Mouse (Mus musculus) cerebellum, adult 8-10 months (tissue): Measurements from ENCODE around the gene Cd8a.
A peak's percentile ranks its signal among the peaks of the same experiment; 100 is the strongest.

Experiments
- DNase-seq: peaks from one replicate; pipeline ENCODE4 v3.0.0; 2022

Gene Cd8a

DNA sequence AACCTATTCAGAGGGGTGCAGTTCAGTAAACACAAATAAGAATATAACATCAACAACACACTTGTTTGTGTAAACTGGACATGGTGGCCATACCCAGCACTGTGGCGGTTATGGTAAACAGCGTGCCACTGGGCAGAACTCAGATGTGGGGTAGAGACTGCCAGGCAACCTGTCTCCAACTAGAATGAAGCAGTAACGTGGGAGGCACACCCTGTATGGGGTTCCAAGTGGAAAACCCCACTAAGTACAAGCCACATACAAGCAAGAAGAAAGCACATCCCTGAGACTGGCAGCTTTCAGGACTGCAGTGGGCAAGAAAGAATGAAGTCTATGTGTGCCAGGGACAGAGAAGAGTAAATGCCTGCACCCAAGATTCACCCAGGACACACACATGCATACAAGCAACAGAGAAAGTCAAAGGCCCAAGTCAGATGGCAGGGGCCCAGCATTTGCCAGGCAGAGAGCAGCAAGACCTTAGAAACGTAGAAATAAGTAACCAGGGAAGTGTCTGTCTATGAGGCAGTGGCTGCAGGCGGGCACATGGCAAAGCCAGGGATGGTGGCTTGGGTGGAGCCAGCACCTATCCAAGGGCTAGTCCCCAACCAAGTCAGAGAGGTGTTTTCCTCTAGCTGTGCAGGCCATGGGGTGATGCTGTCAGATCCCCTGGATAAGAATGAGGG is 1.0 kb upstream of the Cd8a start:
- DNase-seq = no peak

DNA sequence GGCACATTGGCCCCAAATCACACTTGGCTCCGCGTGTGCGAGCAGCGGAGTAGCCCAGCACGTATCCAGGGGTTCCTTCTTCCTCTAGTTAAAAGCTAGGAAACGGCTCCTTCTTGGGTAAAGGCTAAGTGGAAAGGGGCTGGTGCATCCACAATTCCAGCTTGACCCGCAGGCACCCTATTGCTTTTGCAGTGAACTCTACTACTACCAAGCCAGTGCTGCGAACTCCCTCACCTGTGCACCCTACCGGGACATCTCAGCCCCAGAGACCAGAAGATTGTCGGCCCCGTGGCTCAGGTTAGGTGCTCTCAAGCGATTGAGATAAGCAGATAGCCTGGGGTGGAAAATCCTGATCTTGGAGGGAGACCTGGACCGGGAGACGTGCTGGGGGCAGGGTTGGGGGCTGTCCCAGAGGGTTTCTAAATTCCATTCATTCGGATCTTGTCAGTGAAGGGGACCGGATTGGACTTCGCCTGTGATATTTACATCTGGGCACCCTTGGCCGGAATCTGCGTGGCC is 1.1 kb downstream of the Cd8a start:
- DNase-seq = no peak

DNA sequence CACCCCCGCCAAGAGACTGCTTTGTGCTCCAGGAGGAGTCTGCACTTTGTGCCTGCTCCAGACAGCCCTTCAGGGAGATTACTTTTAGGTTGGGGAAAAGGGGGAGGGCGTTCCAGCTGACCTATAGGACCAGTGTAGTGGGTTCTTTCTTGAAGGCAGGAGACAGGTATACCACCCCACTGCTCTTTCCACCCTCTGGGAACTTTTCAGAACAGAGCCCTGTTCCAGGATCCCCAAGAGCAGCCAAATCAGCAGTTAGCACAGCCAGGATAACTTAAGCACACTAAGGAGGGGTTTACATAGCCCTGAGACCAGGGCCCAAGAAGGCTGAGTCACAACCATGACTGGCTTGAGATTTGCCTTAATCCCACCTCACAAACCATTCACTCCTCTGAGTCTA is 1.7 kb downstream of the Cd8a start:
- DNase-seq = no peak

DNA sequence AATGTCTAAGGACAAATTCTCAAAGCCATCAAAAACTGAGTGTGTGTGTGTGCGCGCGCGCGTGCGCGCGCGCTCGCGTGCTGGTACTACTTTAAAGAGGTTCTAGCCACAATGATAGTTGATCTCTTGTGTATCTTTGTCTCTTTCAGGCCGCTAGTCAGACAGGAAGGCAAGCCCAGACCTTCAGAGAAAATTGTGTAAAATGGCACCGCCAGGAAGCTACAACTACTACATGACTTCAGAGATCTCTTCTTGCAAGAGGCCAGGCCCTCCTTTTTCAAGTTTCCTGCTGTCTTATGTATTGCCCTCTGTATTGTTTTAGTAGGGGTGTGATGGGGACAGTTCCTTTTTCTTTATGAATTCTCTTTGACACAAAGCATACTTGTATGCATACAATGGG is 3.5 kb downstream of the Cd8a start:
- no peak for DNase-seq

DNA sequence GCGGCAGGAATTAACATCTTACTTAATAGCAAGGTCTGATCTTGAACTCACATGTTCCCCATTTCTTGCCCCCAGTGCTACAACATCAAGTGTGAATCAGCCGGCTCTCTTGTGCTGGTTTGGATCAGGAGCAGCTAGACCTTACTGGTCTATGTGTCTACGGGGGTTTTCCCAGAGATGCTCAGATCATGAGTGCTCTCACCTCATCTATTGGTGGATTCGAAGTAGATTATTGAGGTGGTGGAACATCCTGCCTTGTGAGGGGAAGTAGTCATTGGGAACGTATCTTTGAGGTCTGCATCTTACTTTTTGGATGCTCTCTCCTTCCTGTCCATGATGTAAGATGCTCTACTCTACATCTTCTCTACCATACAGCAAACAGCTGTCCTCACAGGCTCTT is 8.4 kb downstream of the Cd8a start:
- no peak for DNase-seq

DNA sequence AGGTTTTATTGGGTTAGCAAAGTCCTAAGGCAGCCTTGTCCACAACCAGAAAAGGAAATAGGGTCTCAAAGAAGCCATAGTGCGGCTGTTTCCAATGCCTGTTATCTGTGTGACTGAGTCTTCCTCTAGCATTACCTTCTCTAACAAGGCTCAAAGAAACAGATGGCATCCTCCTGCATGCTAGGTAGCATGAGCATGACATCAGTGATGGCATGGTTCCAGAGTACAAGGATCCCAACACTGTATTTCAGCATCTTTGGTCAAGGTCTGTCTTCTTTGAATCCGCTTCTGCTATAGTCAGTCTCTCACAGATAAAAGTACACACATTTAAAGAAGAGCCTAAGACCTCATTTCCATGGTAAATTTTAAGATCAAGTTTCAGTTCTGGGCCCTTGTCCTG is 17.3 kb downstream of the Cd8a start:
- DNase-seq = peak; percentile 78

DNA sequence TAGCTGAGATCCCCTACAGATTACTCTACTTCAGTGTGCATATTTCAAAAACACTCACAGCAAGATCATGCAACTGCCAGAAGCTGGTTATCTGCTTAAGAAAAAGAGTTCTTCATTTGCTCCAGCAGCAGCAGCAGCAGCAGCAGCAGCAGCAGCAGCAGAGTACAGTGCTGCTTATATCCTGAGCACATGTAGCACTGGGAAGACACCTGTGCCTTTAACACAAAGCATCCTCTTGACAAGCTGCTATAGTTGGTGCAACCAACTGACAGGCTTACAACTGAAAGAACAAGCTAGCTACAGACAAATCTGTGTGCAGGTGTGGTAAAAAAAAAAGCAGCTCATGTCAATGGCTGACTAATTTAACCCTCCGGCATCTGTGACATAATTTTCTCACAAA is 22.8 kb downstream of the Cd8a start:
- DNase-seq = no peak

DNA sequence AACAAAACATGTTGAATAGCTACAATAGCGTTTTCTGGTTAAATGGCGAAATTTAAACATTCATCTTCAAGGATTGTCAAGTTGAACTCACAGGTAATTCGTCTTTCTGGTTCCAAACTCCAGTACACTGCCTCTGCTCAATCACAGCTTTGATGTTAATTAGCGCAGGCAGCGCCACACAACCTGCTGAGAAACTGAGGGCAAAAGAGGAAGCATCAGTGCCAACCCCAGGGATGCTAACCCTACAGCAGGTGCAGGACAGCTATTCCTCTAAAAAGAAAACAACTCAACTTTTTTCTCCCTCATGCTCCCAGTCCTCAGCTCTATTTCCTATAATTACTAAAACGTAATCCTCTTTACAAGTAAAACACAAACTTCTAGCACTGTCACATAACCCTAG is 23.5 kb downstream of the Cd8a start:
- DNase-seq = peak; percentile 30

DNA sequence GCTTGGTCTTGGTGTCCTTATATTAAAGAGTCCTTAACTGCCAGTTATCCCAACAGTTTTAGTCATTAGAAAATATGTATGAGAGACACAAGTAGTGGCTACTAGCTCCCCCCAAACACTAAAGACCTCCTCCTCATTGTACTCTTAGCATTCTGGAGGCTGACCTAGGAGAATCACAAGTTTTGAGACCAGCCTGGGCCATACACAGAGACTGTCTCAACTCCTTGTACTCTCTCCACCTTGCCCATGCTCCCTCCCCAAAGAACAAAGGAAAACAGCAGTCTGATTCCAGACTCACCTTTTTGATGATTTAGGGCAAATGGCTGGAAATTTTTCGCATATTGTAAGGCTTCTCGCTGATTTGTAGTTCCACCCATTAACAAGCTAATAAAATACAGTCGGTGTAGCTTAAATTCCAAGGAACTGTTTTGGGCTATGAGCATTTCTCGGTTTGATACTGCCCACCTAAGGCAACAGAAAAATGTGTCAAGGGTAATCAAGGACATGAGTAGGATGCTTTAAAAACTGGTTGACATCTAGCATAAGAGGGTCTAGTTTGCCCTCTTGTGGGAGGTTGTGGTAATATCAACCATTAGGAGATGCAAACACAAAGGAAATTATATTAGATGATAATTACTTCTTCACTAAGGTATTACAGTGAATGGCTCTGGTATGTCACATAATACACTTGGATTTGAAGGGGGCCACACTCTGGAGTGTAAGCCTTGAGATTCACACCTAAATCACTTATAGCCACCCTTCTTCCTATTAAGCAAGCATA is 25.8 kb downstream of the Cd8a start:
- DNase-seq = peak; percentile 55

DNA sequence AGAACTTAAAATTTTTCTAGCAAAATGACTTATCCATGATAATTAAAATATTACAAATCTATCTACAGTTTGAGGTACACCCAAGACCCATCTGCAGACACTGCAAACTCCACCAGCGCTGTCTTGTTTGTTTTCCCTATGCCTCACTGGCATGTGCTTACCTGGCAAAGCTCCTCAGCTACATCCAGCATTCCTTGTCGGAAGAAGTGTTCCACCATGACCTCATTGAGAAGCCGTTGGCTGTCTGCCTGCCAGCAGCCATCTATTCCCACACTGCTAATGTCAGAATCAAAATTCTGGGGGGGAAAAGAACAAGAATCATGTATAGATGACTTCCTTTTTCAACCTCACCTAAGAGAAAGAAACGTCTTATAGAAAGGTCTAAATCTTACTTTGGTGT is 41.4 kb downstream of the Cd8a start:
- DNase-seq = peak; percentile 54

DNA sequence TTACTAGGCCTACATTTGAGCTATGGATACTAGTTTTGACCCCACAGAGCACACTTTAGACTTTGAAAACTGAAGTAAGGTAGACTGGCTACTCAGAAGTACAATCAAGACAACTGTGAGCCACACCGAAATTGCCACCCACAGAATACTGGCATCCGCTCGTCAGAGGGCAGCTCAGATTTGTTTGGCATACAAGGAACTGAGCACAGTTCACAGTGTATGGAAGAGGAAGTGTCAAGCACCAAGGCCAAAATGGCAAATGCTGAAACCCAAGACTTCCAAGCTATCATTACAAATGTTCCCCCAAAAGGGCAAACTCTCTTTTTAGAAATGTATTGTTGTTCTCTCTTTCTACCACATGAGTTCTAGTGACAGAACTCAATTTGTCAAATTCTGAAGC is 42.2 kb downstream of the Cd8a start:
- no peak for DNase-seq

DNA sequence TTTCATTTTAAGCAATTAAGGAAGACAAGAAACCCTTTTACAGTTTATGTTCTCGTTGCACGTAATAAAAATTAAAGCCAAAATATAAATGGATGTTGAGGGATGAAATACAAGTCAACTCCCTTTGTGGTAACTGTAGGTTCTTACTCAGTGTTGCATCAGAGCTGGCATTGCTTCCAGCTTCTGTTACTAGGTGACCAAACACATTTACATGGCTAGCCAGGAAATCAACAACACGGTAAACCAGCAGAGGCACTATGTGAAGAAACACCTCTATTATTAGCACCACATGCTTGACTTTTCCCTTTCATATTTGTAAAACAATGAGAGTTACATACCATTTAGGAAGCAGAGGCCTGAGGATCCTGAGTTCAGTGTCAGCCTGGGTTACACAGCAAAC is 45.6 kb downstream of the Cd8a start:
- DNase-seq = no peak

DNA sequence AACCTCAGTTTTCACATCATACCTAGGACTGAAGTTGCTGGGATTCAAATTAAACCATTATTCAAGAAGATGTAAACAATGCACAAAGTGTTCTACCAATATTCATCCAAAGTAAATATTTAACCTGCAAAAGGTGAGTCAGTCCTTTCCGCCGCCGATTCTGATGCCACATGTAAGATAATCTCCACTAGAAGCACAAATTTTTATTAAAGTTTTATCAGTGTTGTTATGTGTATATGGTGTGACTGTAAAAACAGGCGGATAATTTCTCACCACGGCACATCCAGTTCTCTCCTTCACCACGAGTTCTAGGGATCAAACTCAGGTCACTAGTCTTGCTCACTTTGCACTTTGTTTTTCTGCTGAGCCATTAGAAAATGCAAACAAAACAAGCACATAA is 47.6 kb downstream of the Cd8a start:
- no peak for DNase-seq

DNA sequence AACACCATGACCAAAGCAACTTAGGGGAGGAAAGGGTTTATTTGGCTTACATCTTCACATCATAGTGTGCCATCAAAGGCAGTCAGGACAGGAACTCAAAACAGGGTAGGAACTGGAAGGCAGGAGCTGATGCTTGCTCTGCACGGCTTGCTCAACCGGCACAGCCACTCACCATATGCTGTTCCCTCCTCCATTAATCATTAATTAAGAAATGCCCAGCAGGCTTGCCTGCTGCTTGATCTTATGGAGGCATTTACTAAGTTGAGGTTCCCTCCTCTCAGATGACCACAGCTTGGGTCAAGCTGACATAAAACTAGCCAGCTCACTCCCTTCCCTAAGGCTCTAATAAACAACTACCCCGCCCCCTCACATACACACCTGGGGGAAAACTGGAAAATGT is 48.9 kb downstream of the Cd8a start:
- no peak for DNase-seq

DNA sequence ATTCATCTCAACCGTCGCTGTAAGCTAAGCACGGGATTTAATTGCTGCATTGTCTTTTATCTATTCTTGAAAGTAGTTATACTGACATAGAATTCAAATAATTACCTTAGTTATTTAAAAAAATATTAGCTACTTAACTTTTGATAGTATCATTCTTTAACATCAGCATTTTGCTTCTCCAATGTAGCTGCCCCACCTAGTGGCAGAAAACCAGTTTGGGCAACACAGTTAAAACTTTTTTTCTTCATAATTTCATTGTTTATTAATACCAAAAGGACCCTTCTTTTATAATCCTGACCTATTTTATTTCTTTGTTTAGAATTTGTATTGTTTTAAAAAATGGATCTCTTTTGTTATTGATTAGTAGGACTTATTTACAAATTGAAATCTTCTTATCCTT is 49.9 kb downstream of the Cd8a start:
- no peak for DNase-seq

DNA sequence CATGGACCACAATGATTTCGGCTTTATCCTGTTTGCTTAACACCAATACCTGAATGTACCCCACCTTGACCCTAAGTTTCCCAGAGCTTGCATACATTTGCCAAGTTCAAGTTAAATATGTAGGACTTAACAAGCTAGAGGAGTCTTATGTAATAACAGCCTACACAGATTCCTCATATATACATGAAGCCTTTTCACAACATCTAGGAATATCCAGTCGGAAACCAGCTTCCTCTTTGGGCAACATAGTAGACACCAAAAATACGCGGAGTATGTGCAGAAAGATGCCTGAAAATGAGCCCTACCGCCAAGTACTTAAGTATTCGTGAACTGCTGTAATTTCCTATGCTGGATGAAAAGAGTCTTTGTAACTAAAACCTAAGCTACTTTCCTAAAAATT is 52.5 kb downstream of the Cd8a start:
- no peak for DNase-seq

DNA sequence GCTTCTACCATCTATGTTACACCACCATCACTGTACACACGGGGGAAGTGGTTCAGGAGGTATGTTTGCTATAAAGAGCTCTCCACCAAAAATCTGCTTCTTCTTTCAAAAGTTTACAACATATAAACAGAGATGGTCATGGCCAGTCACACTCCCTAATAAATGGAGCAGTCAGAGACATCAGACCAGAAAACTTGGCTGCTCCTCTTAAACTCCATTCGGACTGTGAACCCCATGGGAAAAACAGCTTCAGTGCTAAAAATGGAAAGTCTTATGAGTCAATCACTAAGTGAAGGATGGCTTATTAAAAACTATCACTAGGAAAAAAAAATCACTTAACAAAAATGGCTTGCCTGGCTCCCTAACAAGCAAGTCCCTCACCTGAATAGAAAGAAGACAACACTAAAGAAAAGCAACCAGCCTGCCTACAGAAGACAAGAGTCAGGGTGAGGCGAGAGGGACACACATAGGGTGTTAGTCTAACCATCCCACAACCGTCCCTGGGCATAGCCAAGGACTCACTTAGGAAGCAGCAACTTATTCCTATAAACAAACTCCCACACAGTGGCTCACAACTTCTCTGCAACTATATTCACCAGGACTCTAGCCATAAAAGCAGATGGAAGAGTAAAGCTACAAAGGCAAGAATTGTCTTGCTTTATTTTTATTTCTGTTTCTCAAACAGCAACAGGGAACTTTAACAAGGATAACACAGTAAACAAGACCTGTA is 54.9 kb downstream of the Cd8a start:
- DNase-seq = no peak
